Mouse (Mus musculus) small intestine, adult 2 months (tissue): ENCODE measurements around the gene Sik3.

Experiments used
- CTCF ChIP-seq: fragments of 200-500 bp; IDR thresholded peaks from 2 replicates; pipeline ENCODE4 v1.5.1; 2012; ENCODE audit warnings: low read depth, mild to moderate bottlenecking, control low read depth, inconsistent platforms, low read length, moderate library complexity, mixed read lengths; ENCODE audit not compliant: insufficient replicate concordance, insufficient read length; ENCODE audit errors: extremely low read depth
- POLR2A ChIP-seq: fragments of 200-500 bp; IDR thresholded peaks from 2 replicates; pipeline ENCODE4 v1.6.1; 2012; ENCODE audit warnings: low read depth, mild to moderate bottlenecking, control low read depth, inconsistent platforms, low read length, moderate library complexity

DNA sequence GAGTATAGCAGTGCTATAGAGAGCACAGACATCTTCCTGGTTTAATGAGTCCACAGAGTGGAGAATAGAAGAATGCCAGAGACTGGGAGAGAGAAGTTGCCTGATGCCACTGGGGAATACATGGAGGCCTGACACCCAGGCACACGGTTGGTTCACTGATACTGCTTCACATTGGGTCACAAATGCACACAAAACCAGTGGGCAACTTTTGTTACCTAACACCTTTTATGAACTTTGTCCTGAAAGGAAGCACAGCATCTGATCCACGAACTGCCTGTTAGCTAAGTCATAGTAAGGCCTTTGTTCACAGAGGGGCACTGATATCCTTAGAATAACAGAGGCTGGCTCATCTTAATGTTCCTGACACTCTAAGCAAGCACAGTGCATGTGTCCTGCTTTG is 116.6 kb downstream of the Sik3 start:
- TF ChIP-seq POLR2A (no peak), CTCF (no peak)
